Mouse (Mus musculus): ENCODE results near the gene Ush2a.

GRCm38 (mm10) chr1:188407176-188407575, 145.4 kb downstream of the Ush2a start:
- TF ChIP-seq POLR2A (IDR thresholded peaks at IDR 0.05; ENCODE audit: insufficient read depth, low read depth, low read length) = no peak
- TF ChIP-seq CTCF (IDR thresholded peaks at IDR 0.05) = no peak
